Mouse (Mus musculus): ENCODE results near the gene Ddx42. TPM values are rescaled to one million over a fixed set of nuclear protein-coding genes. Genes with fewer than 3 reads are reported as not detected.
A peak's percentile ranks its signal among the peaks of the same experiment; 100 is the strongest.

The Ddx42 gene
- polyA plus RNA-seq, 1 experiment: 22.0 TPM

GRCm38 (mm10) chr11:106274971-106275411 lies 58.3 kb downstream of the Ddx42 start:
- Histone ChIP-seq H3K36me3 (ENCODE audit: control insufficient read depth, insufficient read depth) (no peaks in the 10 kb centered on the region), H3K4me3 (no peak overlapping the region), H3ac (ENCODE audit: control insufficient read depth, insufficient read length) (no peak overlapping the region), H3K79me2 (ENCODE audit: control insufficient read depth, insufficient read depth) (peaks cover 23% of the 10 kb centered on the region), H3K27me3 (ENCODE audit: control insufficient read depth, insufficient read depth, insufficient read length) (no peaks in the 10 kb centered on the region), H3K4me2 (ENCODE audit: low read depth) (no peak overlapping the region)
- TF ChIP-seq POLR2AphosphoS2 (IDR thresholded peaks at IDR 0.05; ENCODE audit: insufficient read length, low read depth) (no peak), MYOG (IDR thresholded peaks at IDR 0.05; ENCODE audit: control insufficient read depth in 1 of 3, insufficient read depth in 1 of 3, insufficient read length in 2 of 3, low read depth in 2 of 3) (no peak), POLR2A (IDR thresholded peaks at IDR 0.05; ENCODE audit: insufficient read length, low read depth) (no peak), SRF (IDR thresholded peaks at IDR 0.05; ENCODE audit: control insufficient read depth, insufficient read length, low read depth) (no peak), TCF12 (IDR thresholded peaks at IDR 0.05; ENCODE audit: insufficient read depth, poor library complexity, severe bottlenecking) (no peak), CEBPB (IDR thresholded peaks at IDR 0.05; ENCODE audit: insufficient read depth, poor library complexity, severe bottlenecking) (no peak), REST (IDR thresholded peaks at IDR 0.05; ENCODE audit: insufficient read depth, insufficient read length) (no peak), USF1 (IDR thresholded peaks at IDR 0.05; ENCODE audit: low read depth) (no peak), E2F4 (IDR thresholded peaks at IDR 0.05; ENCODE audit: insufficient read depth) (no peak), MAX (IDR thresholded peaks at IDR 0.05; ENCODE audit: low read depth) (no peak), TCF3 (IDR thresholded peaks at IDR 0.05; ENCODE audit: insufficient read length, low read depth) (no peak), MYOD1 (IDR thresholded peaks at IDR 0.05; ENCODE audit: control insufficient read depth in 1 of 3, insufficient read length in 2 of 3, low read depth in 2 of 3) (no peak)

DNA sequence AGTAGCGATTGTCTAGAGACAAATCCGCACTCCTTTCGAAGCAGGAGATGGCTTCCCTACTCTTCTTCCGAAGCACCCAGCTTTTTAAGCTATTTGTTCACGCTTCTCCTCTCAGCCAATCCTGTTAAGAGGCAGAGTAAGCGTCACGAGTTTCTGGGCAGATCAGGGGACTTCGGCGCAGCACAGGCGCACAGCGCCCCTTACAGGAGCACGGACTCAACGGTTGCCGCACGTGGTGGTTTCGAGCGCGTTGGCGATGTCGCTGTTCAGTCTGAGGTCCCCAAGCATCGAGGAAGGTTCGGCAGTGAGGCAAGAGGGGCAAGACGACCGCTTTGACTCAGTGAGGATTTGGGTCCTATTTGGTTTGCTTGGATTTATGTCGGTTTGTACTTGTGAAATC lies 59.7 kb downstream of the Ddx42 start, which contains the start of gene Tcam1:
Gene Tcam1, plus strand, starts transcription at position 219 of the 400 bp plus-strand sequence.
- TF ChIP-seq CEBPB (IDR thresholded peaks at IDR 0.05; ENCODE audit: insufficient read depth, poor library complexity, severe bottlenecking) (no peak), MYOD1 (IDR thresholded peaks at IDR 0.05; ENCODE audit: control insufficient read depth in 1 of 3, insufficient read length in 2 of 3, low read depth in 2 of 3) (peak in 1 of 3 experiments; percentile 47), POLR2AphosphoS2 (IDR thresholded peaks at IDR 0.05; ENCODE audit: insufficient read length, low read depth) (peak; percentile 34), TCF3 (IDR thresholded peaks at IDR 0.05; ENCODE audit: insufficient read length, low read depth) (no peak), REST (IDR thresholded peaks at IDR 0.05; ENCODE audit: insufficient read depth, insufficient read length) (no peak)
- Histone ChIP-seq H3ac (ENCODE audit: control insufficient read depth, insufficient read length) (no peak within 1 kb of the TSS), H3K4me2 (ENCODE audit: low read depth) (peak within 1 kb of the TSS; percentile 60), H3K4me3 (no peak within 1 kb of the TSS), H3K27me3 (ENCODE audit: control insufficient read depth, insufficient read depth, insufficient read length) (no peaks in the 10 kb centered on the region), H3K79me2 (ENCODE audit: control insufficient read depth, insufficient read depth) (peaks cover 8% of the 10 kb centered on the region), H3K36me3 (ENCODE audit: control insufficient read depth, insufficient read depth) (no peaks in the 10 kb centered on the region)

DNA sequence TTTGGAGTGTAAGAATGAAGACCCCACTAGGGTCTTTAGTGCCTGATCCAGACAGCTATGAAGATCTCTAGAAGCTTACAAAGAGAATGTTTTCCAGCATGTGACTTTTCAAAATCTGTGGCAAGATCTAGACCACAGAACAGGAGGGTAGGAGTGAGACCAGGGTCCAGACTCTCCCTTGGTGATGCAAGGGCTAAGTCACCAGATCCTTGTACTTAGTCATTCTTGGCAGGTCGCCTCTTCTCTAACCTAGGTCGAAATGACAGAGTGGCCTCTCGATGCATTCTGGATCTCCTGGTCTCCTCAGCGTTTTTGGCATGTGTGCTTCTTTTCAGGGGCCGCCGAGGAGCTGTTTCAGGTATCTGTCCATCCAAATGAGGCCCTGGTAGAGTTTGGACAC lies 65.7 kb downstream of the Ddx42 start:
- Histone ChIP-seq H3K36me3 (ENCODE audit: control insufficient read depth, insufficient read depth) (no peaks in the 10 kb centered on the region), H3ac (ENCODE audit: control insufficient read depth, insufficient read length) (no peak overlapping the region), H3K79me2 (ENCODE audit: control insufficient read depth, insufficient read depth) (no peaks in the 10 kb centered on the region), H3K27me3 (ENCODE audit: control insufficient read depth, insufficient read depth, insufficient read length) (no peaks in the 10 kb centered on the region), H3K4me3 (no peak overlapping the region), H3K4me2 (ENCODE audit: low read depth) (no peak overlapping the region)
- TF ChIP-seq CEBPB (IDR thresholded peaks at IDR 0.05; ENCODE audit: insufficient read depth, poor library complexity, severe bottlenecking) (peak; percentile 35; the same call in 1 of the 2 replicates), MAX (IDR thresholded peaks at IDR 0.05; ENCODE audit: low read depth) (no peak)

DNA sequence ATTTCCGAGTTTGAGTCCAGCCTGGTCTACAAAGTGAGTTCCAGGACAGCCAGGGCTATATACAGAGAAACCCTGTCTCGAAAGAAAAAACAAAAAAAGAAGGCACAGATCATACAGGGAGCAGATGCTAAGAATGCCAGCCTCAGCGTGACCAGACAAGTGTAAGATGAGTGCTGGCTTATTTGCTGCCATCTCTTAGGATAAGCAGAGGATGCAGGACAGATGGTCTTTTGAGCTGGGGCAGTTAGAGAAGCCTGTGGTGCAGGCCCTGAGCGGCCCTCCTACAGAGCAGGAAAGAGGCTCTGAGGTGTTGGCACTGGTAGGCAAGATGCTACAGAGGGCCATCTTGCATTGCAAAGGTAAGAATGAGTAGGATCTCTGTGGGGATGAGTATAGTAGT lies 66.6 kb downstream of the Ddx42 start:
- no peak overlapping the region for H3K4me2 ChIP-seq (ENCODE audit: low read depth)
- no peak overlapping the region for H3K4me3 ChIP-seq
- no peaks in the 10 kb centered on the region for H3K27me3 ChIP-seq (ENCODE audit: control insufficient read depth, insufficient read depth, insufficient read length)
- TF ChIP-seq POLR2A (IDR thresholded peaks at IDR 0.05; ENCODE audit: insufficient read length, low read depth) (no peak), TCF12 (IDR thresholded peaks at IDR 0.05; ENCODE audit: insufficient read depth, poor library complexity, severe bottlenecking) (no peak), MAX (IDR thresholded peaks at IDR 0.05; ENCODE audit: low read depth) (no peak), POLR2AphosphoS2 (IDR thresholded peaks at IDR 0.05; ENCODE audit: insufficient read length, low read depth) (no peak), CEBPB (IDR thresholded peaks at IDR 0.05; ENCODE audit: insufficient read depth, poor library complexity, severe bottlenecking) (no peak), TCF3 (IDR thresholded peaks at IDR 0.05; ENCODE audit: insufficient read length, low read depth) (no peak), E2F4 (IDR thresholded peaks at IDR 0.05; ENCODE audit: insufficient read depth) (no peak), REST (IDR thresholded peaks at IDR 0.05; ENCODE audit: insufficient read depth, insufficient read length) (no peak), MYOG (IDR thresholded peaks at IDR 0.05; ENCODE audit: control insufficient read depth in 1 of 3, insufficient read depth in 1 of 3, insufficient read length in 2 of 3, low read depth in 2 of 3) (no peak), MYOD1 (IDR thresholded peaks at IDR 0.05; ENCODE audit: control insufficient read depth in 1 of 3, insufficient read length in 2 of 3, low read depth in 2 of 3) (no peak), USF1 (IDR thresholded peaks at IDR 0.05; ENCODE audit: low read depth) (no peak), SRF (IDR thresholded peaks at IDR 0.05; ENCODE audit: control insufficient read depth, insufficient read length, low read depth) (no peak)
- H3K36me3 ChIP-seq (ENCODE audit: control insufficient read depth, insufficient read depth): no peaks in the 10 kb centered on the region
- H3ac ChIP-seq (ENCODE audit: control insufficient read depth, insufficient read length): no peak overlapping the region
- H3K79me2 ChIP-seq (ENCODE audit: control insufficient read depth, insufficient read depth): no peaks in the 10 kb centered on the region

GRCm38 (mm10) chr11:106284126-106284525 lies 67.4 kb downstream of the Ddx42 start:
- Histone ChIP-seq H3K79me2 (ENCODE audit: control insufficient read depth, insufficient read depth) (no peaks in the 10 kb centered on the region), H3K36me3 (ENCODE audit: control insufficient read depth, insufficient read depth) (no peaks in the 10 kb centered on the region), H3K27me3 (ENCODE audit: control insufficient read depth, insufficient read depth, insufficient read length) (no peaks in the 10 kb centered on the region), H3K4me3 (no peak overlapping the region), H3K4me2 (ENCODE audit: low read depth) (no peak overlapping the region), H3ac (ENCODE audit: control insufficient read depth, insufficient read length) (no peak overlapping the region)
- no peak for TF ChIP-seq POLR2A (IDR thresholded peaks at IDR 0.05; ENCODE audit: insufficient read length, low read depth)
- TF ChIP-seq TCF3 (IDR thresholded peaks at IDR 0.05; ENCODE audit: insufficient read length, low read depth): no peak
- TF ChIP-seq SRF (IDR thresholded peaks at IDR 0.05; ENCODE audit: control insufficient read depth, insufficient read length, low read depth): no peak
- TF ChIP-seq POLR2AphosphoS2 (IDR thresholded peaks at IDR 0.05; ENCODE audit: insufficient read length, low read depth): no peak
- TF ChIP-seq TCF12 (IDR thresholded peaks at IDR 0.05; ENCODE audit: insufficient read depth, poor library complexity, severe bottlenecking): no peak
- TF ChIP-seq MYOD1 (IDR thresholded peaks at IDR 0.05; ENCODE audit: control insufficient read depth in 1 of 3, insufficient read length in 2 of 3, low read depth in 2 of 3): no peak
- no peak for TF ChIP-seq CEBPB (IDR thresholded peaks at IDR 0.05; ENCODE audit: insufficient read depth, poor library complexity, severe bottlenecking)
- TF ChIP-seq E2F4 (IDR thresholded peaks at IDR 0.05; ENCODE audit: insufficient read depth): no peak
